Mouse (Mus musculus): ENCODE data around the gene Gm20388.

DNA sequence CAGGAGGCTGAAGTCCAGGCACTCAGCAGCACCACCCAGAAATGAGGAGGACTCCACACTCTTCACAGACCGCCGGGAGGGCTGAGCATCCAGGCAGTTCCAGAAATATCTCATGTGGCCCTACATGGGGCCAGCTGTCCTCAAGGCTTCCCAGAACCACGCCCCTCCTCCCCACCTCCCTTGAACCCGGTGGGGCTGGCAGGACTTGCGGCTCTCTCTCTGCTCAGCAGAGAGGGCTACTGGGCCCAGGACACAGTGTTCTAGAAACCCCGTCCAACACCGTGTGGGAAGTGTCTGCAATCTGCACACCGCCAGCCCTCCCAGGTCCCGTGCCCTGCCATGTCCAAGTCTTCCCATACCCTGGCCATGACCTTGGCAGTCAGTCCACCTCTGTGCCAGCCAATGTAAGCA lies 1652.3 kb downstream of the Gm20388 start:
- TF ChIP-seq CTCF (IDR thresholded peaks at IDR 0.05; ENCODE audit: borderline replicate concordance, extremely low read depth, insufficient read depth, insufficient read length) (no peak), POLR2A (IDR thresholded peaks at IDR 0.05; ENCODE audit: borderline replicate concordance, extremely low read depth, insufficient read depth, insufficient read length, poor library complexity, severe bottlenecking) (no peak)

Data from brain, embryonic 14.5 days (tissue).